Mouse (Mus musculus): ENCODE results near the gene Cdc25a. TPM values are rescaled to one million over a fixed set of nuclear protein-coding genes. Genes with fewer than 3 reads are reported as not detected.

Cdc25a gene
- polyA plus RNA-seq, 1 experiment from 2014 or later, result 26.0 TPM

DNA sequence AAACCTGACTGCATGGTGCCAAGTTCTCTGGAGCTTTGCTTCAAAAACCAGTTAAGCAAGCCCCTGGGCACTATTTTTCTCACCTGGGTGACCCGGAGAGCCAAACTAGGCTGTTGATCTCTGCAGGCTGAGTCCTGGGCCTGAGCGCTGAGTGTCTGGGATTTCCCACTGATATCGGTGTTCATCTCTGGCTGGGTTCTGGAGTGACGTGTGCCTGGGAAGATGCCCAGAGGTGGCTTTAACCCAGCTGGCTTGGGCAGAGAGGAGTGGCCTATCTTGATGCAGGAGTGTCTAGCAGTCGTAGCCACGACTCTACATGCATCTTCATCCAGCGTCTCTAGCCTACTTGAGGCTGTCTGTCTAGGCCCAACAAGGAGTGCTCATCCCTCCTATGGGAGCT, 36.4 kb downstream of the Cdc25a start:
- H3K27me3 ChIP-seq (ENCODE audit: control insufficient read depth, insufficient read depth, low read length), result no peaks in the 10 kb centered on the region
- H3K4me2 ChIP-seq (ENCODE audit: low read depth, low read length), result no peak overlapping the region
- WGBS, result 83% methylated on average over 7 of the region's 7 CpGs
- H3K9me3 ChIP-seq (replicated peaks; ENCODE audit: control insufficient read depth, low read length), result no peaks in the 10 kb centered on the region
- H3K27ac ChIP-seq (ENCODE audit: low read length), result no peak overlapping the region
- ATAC-seq (ENCODE audit: insufficient read depth, low FRiP score), result no peak
- no peak overlapping the region for H3K4me3 ChIP-seq (replicated peaks; ENCODE audit: low read length)
- H3K36me3 ChIP-seq (ENCODE audit: control insufficient read depth, insufficient read depth, low read length), result no peaks in the 10 kb centered on the region
- H3K4me1 ChIP-seq (ENCODE audit: control insufficient read depth, insufficient read depth, low read length), result no peaks in the 10 kb centered on the region
- no peak overlapping the region for H3K9ac ChIP-seq (ENCODE audit: low read length)

DNA sequence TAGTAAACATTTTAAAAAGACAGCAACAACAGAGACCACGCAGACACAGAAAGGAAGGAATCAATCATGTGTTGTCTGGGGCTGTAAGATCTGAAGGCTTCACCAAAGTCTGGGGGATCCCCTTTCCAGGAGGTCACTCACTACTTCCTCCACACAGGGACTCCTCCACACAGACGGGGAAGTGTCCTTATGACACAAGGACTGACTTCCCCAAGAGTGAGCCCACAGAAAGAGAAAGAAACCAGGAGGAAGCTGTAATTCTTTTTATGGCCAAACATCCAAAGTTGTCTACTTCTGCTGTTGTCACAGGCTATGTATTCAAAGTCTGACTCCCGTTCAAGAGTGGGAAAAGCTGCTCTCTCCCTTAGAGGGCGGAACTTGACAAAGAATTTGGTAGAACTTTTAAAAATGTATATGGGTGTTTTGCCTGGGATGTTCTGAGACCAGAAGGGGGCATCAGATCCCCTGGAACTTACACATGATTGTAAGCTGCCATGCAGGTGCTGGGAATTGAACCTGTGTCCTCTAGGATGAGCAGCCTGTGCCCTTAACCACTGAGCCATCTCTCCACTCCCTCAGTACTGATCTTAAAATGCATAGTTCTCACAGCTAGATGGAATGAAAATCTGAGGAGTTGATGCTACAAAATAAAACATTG, 39.0 kb downstream of the Cdc25a start:
- H3K27ac ChIP-seq (ENCODE audit: low read length), result no peak overlapping the region

GRCm38 (mm10) chr9:109917931-109918330, 42.6 kb downstream of the Cdc25a start:
- Histone ChIP-seq H3K9me3 (replicated peaks; ENCODE audit: control insufficient read depth, low read length) (no peaks in the 10 kb centered on the region), H3K27me3 (ENCODE audit: control insufficient read depth, insufficient read depth, low read length) (no peaks in the 10 kb centered on the region), H3K27ac (ENCODE audit: low read length) (no peak overlapping the region), H3K4me1 (ENCODE audit: control insufficient read depth, insufficient read depth, low read length) (no peaks in the 10 kb centered on the region), H3K4me3 (replicated peaks; ENCODE audit: low read length) (no peak overlapping the region), H3K9ac (ENCODE audit: low read length) (no peak overlapping the region), H3K36me3 (ENCODE audit: control insufficient read depth, insufficient read depth, low read length) (no peaks in the 10 kb centered on the region), H3K4me2 (ENCODE audit: low read depth, low read length) (no peak overlapping the region)
- ATAC-seq (ENCODE audit: insufficient read depth, low FRiP score), result no peak
- WGBS, result 87% methylated on average over 2 of the region's 2 CpGs

More for the DNA sequence above, 39.0 kb downstream of the Cdc25a start:
- Histone ChIP-seq H3K4me3 (replicated peaks; ENCODE audit: low read length) (no peak overlapping the region), H3K9ac (ENCODE audit: low read length) (no peak overlapping the region), H3K36me3 (ENCODE audit: control insufficient read depth, insufficient read depth, low read length) (no peaks in the 10 kb centered on the region), H3K27me3 (ENCODE audit: control insufficient read depth, insufficient read depth, low read length) (no peaks in the 10 kb centered on the region), H3K4me2 (ENCODE audit: low read depth, low read length) (no peak overlapping the region), H3K9me3 (replicated peaks; ENCODE audit: control insufficient read depth, low read length) (no peaks in the 10 kb centered on the region), H3K4me1 (ENCODE audit: control insufficient read depth, insufficient read depth, low read length) (no peaks in the 10 kb centered on the region)
- no peak for ATAC-seq (ENCODE audit: insufficient read depth, low FRiP score)
- WGBS, result 51% methylated on average over 4 of the region's 4 CpGs

- ATAC-seq (ENCODE audit: insufficient read depth, low FRiP score), result no peak
- WGBS, result 94% methylated on average over 3 of the region's 3 CpGs
- no peak overlapping the region for H3K9ac ChIP-seq (ENCODE audit: low read length)
- H3K4me3 ChIP-seq (replicated peaks; ENCODE audit: low read length), result no peak overlapping the region
- H3K4me1 ChIP-seq (ENCODE audit: control insufficient read depth, insufficient read depth, low read length), result peaks cover 10% of the 10 kb centered on the region; the same call in 1 of the 2 replicates
- H3K9me3 ChIP-seq (replicated peaks; ENCODE audit: control insufficient read depth, low read length), result no peaks in the 10 kb centered on the region
- H3K4me2 ChIP-seq (ENCODE audit: low read depth, low read length), result no peak overlapping the region
- H3K27me3 ChIP-seq (ENCODE audit: control insufficient read depth, insufficient read depth, low read length), result no peaks in the 10 kb centered on the region
- no peaks in the 10 kb centered on the region for H3K36me3 ChIP-seq (ENCODE audit: control insufficient read depth, insufficient read depth, low read length)
- no peak overlapping the region for H3K27ac ChIP-seq (ENCODE audit: low read length)
Measured at GRCm38 (mm10) chr9:109929131-109929530, 53.8 kb downstream of the Cdc25a start.

DNA sequence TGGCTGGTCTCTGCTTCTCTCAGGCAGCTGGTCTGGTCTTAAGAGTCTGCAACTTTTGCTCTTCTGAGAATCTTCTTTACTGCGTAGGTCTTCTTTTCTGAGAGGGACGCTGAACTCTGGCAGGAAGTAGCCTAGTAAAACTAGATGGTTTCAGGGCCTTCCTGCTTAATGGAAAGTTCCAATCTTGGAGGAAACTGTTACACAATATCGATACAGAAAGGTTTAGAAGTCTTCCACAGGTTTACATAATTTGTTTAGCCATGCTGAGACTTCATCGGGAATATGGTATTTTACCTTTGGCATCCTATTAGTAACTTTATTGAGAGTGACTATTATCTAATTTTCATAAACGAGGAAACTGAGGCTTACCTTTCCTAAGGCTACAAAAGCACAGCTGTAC, 54.7 kb downstream of the Cdc25a start:
- Histone ChIP-seq H3K27ac (ENCODE audit: low read length) (no peak overlapping the region), H3K36me3 (ENCODE audit: control insufficient read depth, insufficient read depth, low read length) (no peaks in the 10 kb centered on the region), H3K9me3 (replicated peaks; ENCODE audit: control insufficient read depth, low read length) (no peaks in the 10 kb centered on the region), H3K27me3 (ENCODE audit: control insufficient read depth, insufficient read depth, low read length) (no peaks in the 10 kb centered on the region), H3K4me3 (replicated peaks; ENCODE audit: low read length) (no peak overlapping the region), H3K4me1 (ENCODE audit: control insufficient read depth, insufficient read depth, low read length) (peaks cover 10% of the 10 kb centered on the region; the same call in 1 of the 2 replicates), H3K4me2 (ENCODE audit: low read depth, low read length) (no peak overlapping the region), H3K9ac (ENCODE audit: low read length) (no peak overlapping the region)
- WGBS, result 90% methylated on average over 5 of the region's 5 CpGs
- no peak for ATAC-seq (ENCODE audit: insufficient read depth, low FRiP score)

- Histone ChIP-seq H3K4me2 (ENCODE audit: low read depth, low read length) (peak overlapping the region; percentile 46), H3K27me3 (ENCODE audit: control insufficient read depth, insufficient read depth, low read length) (no peaks in the 10 kb centered on the region), H3K9ac (ENCODE audit: low read length) (peak overlapping the region; percentile 96; the same call in 1 of the 2 replicates), H3K9me3 (replicated peaks; ENCODE audit: control insufficient read depth, low read length) (no peaks in the 10 kb centered on the region), H3K4me1 (ENCODE audit: control insufficient read depth, insufficient read depth, low read length) (peaks cover 10% of the 10 kb centered on the region; the same call in 1 of the 2 replicates), H3K36me3 (ENCODE audit: control insufficient read depth, insufficient read depth, low read length) (no peaks in the 10 kb centered on the region), H3K27ac (ENCODE audit: low read length) (peak overlapping the region; percentile 96), H3K4me3 (replicated peaks; ENCODE audit: low read length) (peak overlapping the region; percentile 91)
- ATAC-seq (ENCODE audit: insufficient read depth, low FRiP score), result no peak
- WGBS, result 66% methylated on average over 6 of the region's 6 CpGs
Measured at GRCm38 (mm10) chr9:109930752-109931151, 55.4 kb downstream of the Cdc25a start.

GRCm38 (mm10) chr9:109931257-109932171, 56.1 kb downstream of the Cdc25a start, which contains the start of gene Map4:
Map4 (plus strand) TSS chr9:109931460.
- ATAC-seq (ENCODE audit: insufficient read depth, low FRiP score), result peak; percentile 97
- H3K36me3 ChIP-seq (ENCODE audit: control insufficient read depth, insufficient read depth, low read length), result no peaks in the 10 kb centered on the region
- peak within 1 kb of the TSS; percentile 78 for H3K4me2 ChIP-seq (ENCODE audit: low read depth, low read length)
- no peaks in the 10 kb centered on the region for H3K9me3 ChIP-seq (replicated peaks; ENCODE audit: control insufficient read depth, low read length)
- peak within 1 kb of the TSS; percentile 91 for H3K4me3 ChIP-seq (replicated peaks; ENCODE audit: low read length)
- H3K27me3 ChIP-seq (ENCODE audit: control insufficient read depth, insufficient read depth, low read length), result no peaks in the 10 kb centered on the region
- H3K9ac ChIP-seq (ENCODE audit: low read length), result peak within 1 kb of the TSS; percentile 96
- under 1% methylated on average over 89 of the region's 94 CpGs for WGBS
- peak within 1 kb of the TSS; percentile 96 for H3K27ac ChIP-seq (ENCODE audit: low read length)
- H3K4me1 ChIP-seq (ENCODE audit: control insufficient read depth, insufficient read depth, low read length), result peaks cover 10% of the 10 kb centered on the region; the same call in 1 of the 2 replicates

- no peak for ATAC-seq (ENCODE audit: insufficient read depth, low FRiP score)
- Histone ChIP-seq H3K4me1 (ENCODE audit: control insufficient read depth, insufficient read depth, low read length) (peaks cover 10% of the 10 kb centered on the region; the same call in 1 of the 2 replicates), H3K36me3 (ENCODE audit: control insufficient read depth, insufficient read depth, low read length) (no peaks in the 10 kb centered on the region), H3K4me2 (ENCODE audit: low read depth, low read length) (peak overlapping the region; percentile 78), H3K27me3 (ENCODE audit: control insufficient read depth, insufficient read depth, low read length) (no peaks in the 10 kb centered on the region), H3K4me3 (replicated peaks; ENCODE audit: low read length) (peak overlapping the region; percentile 91), H3K9me3 (replicated peaks; ENCODE audit: control insufficient read depth, low read length) (no peaks in the 10 kb centered on the region), H3K9ac (ENCODE audit: low read length) (peak overlapping the region; percentile 96), H3K27ac (ENCODE audit: low read length) (peak overlapping the region; percentile 96)
- WGBS, result under 1% methylated on average over 20 of the region's 20 CpGs
Measured at GRCm38 (mm10) chr9:109932361-109932755, 57.0 kb downstream of the Cdc25a start.

Data from stomach, embryonic 16.5 days (tissue).